Mouse (Mus musculus): ENCODE measurements around the gene Narfl. TPM values are rescaled to one million over a fixed set of nuclear protein-coding genes. Genes with fewer than 3 reads are reported as not detected.

Narfl gene
- total and polyA plus RNA-seq, 3 experiments = 30.6 to 34.3 TPM; not detected in 1

- Histone ChIP-seq H3K27me3 (ENCODE audit: control insufficient read depth in 1 of 2, insufficient read depth in 2 of 2, low read length in 2 of 2) (peaks cover 9 to 13% of the 10 kb centered on the region in 2 experiments), H3K36me3 (ENCODE audit: control insufficient read depth in 1 of 2, insufficient read depth in 2 of 2, low read length in 2 of 2) (no peaks in the 10 kb centered on the region), H3K9ac (ENCODE audit: control insufficient read depth, low read depth, low read length, poor library complexity, severe bottlenecking) (no peak overlapping the region), H3K4me1 (ENCODE audit: control insufficient read depth in 1 of 2, insufficient read depth in 2 of 2, low read length in 2 of 2) (no peaks in the 10 kb centered on the region), H3K27ac (ENCODE audit: control insufficient read depth, low read depth, low read length) (no peak overlapping the region), H3K9me3 (replicated peaks; ENCODE audit: insufficient read depth, low read length) (no peaks in the 10 kb centered on the region), H3K79me2 (ENCODE audit: control insufficient read depth, insufficient read depth, low read length, poor library complexity) (no peaks in the 10 kb centered on the region), H3K4me3 (ENCODE audit: control insufficient read depth in 1 of 2, insufficient read depth in 1 of 2, low read depth in 2 of 2, low read length in 2 of 2) (no peak overlapping the region)
- TF ChIP-seq ZKSCAN1 (IDR thresholded peaks at IDR 0.05; ENCODE audit: low read depth, low read length) = no peak
- TF ChIP-seq MAZ (IDR thresholded peaks at IDR 0.05; ENCODE audit: low read depth, low read length) = no peak
- TF ChIP-seq ELF1 (IDR thresholded peaks at IDR 0.05; ENCODE audit: low read depth, low read length) = no peak
- no peak for TF ChIP-seq SIN3A (IDR thresholded peaks at IDR 0.05; ENCODE audit: low read length)
- no peak for TF ChIP-seq GATA1 (IDR thresholded peaks at IDR 0.05; ENCODE audit: low read depth, low read length)
- no peak for TF ChIP-seq CHD1 (IDR thresholded peaks at IDR 0.05; ENCODE audit: low read depth, low read length)
- no peak for TF ChIP-seq EP300 (IDR thresholded peaks at IDR 0.05; ENCODE audit: low read depth in 1 of 2, low read length in 2 of 2)
- no peak for TF ChIP-seq GABPA (IDR thresholded peaks at IDR 0.05; ENCODE audit: low read depth, low read length)
- TF ChIP-seq RAD21 (IDR thresholded peaks at IDR 0.05; ENCODE audit: low read depth, low read length) = no peak
- TF ChIP-seq POLR2A (IDR thresholded peaks at IDR 0.05; ENCODE audit: control insufficient read depth in 1 of 2, insufficient read depth in 1 of 2, low read depth in 1 of 2, low read length in 2 of 2, poor library complexity in 1 of 2) = no peak
- no peak for TF ChIP-seq TBP (IDR thresholded peaks at IDR 0.05; ENCODE audit: low read depth, low read length)
- TF ChIP-seq TAL1 (IDR thresholded peaks at IDR 0.05; ENCODE audit: low read length) = no peak
- TF ChIP-seq NRF1 (IDR thresholded peaks at IDR 0.05; ENCODE audit: insufficient read depth, low read depth, low read length, poor library complexity, severe bottlenecking) = no peak
- no peak for TF ChIP-seq SMC3 (IDR thresholded peaks at IDR 0.05; ENCODE audit: low read depth, low read length)
- TF ChIP-seq USF1 (IDR thresholded peaks at IDR 0.05; ENCODE audit: low read depth, low read length) = no peak
- TF ChIP-seq MYC (IDR thresholded peaks at IDR 0.05; ENCODE audit: low read depth, low read length) = no peak
- TF ChIP-seq RCOR1 (IDR thresholded peaks at IDR 0.05; ENCODE audit: low read depth, low read length) = no peak
- no peak for TF ChIP-seq ETS1 (IDR thresholded peaks at IDR 0.05; ENCODE audit: low read depth, low read length)
- no peak for TF ChIP-seq ZNF384 (IDR thresholded peaks at IDR 0.05; ENCODE audit: low read depth, low read length)
- DNase-seq (ENCODE audit: low read depth, low spot score) = no peak
Measured at GRCm38 (mm10) chr17:25760148-25760547, 13.4 kb upstream of the Narfl start.

GRCm38 (mm10) chr17:25761561-25761970, 12.0 kb upstream of the Narfl start:
- no peak overlapping the region for H3K27ac ChIP-seq (ENCODE audit: control insufficient read depth, low read depth, low read length)
- H3K27me3 ChIP-seq (ENCODE audit: control insufficient read depth in 1 of 2, insufficient read depth in 2 of 2, low read length in 2 of 2) = peaks cover 12 to 16% of the 10 kb centered on the region in 2 experiments
- no peak overlapping the region for H3K4me3 ChIP-seq (ENCODE audit: control insufficient read depth in 1 of 2, insufficient read depth in 1 of 2, low read depth in 2 of 2, low read length in 2 of 2)
- DNase-seq (ENCODE audit: low read depth, low spot score) = no peak
- TF ChIP-seq UBTF (IDR thresholded peaks at IDR 0.05; ENCODE audit: borderline replicate concordance, insufficient read depth, low read depth, low read length) (no peak), USF1 (IDR thresholded peaks at IDR 0.05; ENCODE audit: low read depth, low read length) (no peak), RAD21 (IDR thresholded peaks at IDR 0.05; ENCODE audit: low read depth, low read length) (no peak), ETS1 (IDR thresholded peaks at IDR 0.05; ENCODE audit: low read depth, low read length) (no peak), KAT2A (conservative IDR thresholded peaks at IDR 0.05; ENCODE audit: low read depth, low read length) (no peak), ZNF384 (IDR thresholded peaks at IDR 0.05; ENCODE audit: low read depth, low read length) (no peak)
- H3K9me3 ChIP-seq (replicated peaks; ENCODE audit: insufficient read depth, low read length) = no peaks in the 10 kb centered on the region
- no peaks in the 10 kb centered on the region for H3K4me1 ChIP-seq (ENCODE audit: control insufficient read depth in 1 of 2, insufficient read depth in 2 of 2, low read length in 2 of 2)
- no peak overlapping the region for H3K9ac ChIP-seq (ENCODE audit: control insufficient read depth, low read depth, low read length, poor library complexity, severe bottlenecking)
- H3K79me2 ChIP-seq (ENCODE audit: control insufficient read depth, insufficient read depth, low read length, poor library complexity) = no peaks in the 10 kb centered on the region
- no peaks in the 10 kb centered on the region for H3K36me3 ChIP-seq (ENCODE audit: control insufficient read depth in 1 of 2, insufficient read depth in 2 of 2, low read length in 2 of 2)
